Comparison of ENCODE assay signal across 8 mouse cellular contexts in the genomic region with DNA sequence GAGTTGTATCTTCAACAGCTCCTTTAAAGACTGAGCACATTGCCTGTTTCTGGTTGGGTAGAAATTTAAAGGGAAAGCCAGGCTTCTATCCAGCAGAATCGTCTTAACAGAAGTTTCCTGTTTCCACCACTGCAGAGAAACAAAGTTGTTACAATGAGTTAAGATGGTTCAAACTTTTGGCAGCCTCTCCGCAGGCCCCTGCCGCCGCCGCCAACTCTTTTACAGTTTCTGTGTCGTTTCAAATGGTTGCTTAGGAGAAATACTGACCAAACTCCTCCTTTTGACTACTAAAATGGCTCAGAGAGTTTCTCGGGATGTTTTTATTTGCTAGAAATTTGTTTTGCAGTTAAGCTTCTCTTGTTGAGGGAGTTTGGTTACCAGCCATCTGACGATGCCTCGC.
A peak's percentile ranks its signal among the peaks of the same experiment; 100 is the strongest.
DNase-seq lines count a peak whose midpoint lies in the region; ATAC-seq and TF ChIP-seq lines count a peak whose summit lies in the region.

No protein-coding gene starts in this region.

- no peak for ATAC-seq in hindbrain, embryonic 14.5 days (ENCODE audit: low FRiP score)
- ATAC-seq in neural tube, embryonic 14.5 days (ENCODE audit: low read depth) = no peak

- no peaks in the 10 kb centered on the region for H3K36me3 ChIP-seq in hindbrain, embryonic 14.5 days (replicated peaks; ENCODE audit: control insufficient read depth, insufficient read depth)
- no peaks in the 10 kb centered on the region for H3K36me3 ChIP-seq in hindbrain, embryonic 10.5 days
- H3K36me3 ChIP-seq in neural tube, embryonic 14.5 days (ENCODE audit: control insufficient read depth, insufficient read depth, low read length) = no peaks in the 10 kb centered on the region
- no peaks in the 10 kb centered on the region for H3K36me3 ChIP-seq in thymus, adult 2 months (ENCODE audit: control insufficient read depth, insufficient read depth, low read length)

- DNase-seq in hindbrain, embryonic 14.5 days (ENCODE audit: low spot score) = no peak
- DNase-seq in hindbrain, embryonic 10.5 days (ENCODE audit: low spot score) = no peak
- DNase-seq in heart, adult 9 months (ENCODE audit: low spot score in 2 of 2) = peak; percentile 72 to 85
- DNase-seq in layer of hippocampus, adult 8-10 months (ENCODE audit: low spot score in 2 of 2) = peak; percentile 35 to 42
- no peak for DNase-seq in thymus, adult 2 months
- DNase-seq in cerebellum, adult 9-10 months = no peak

- no peaks in the 10 kb centered on the region for H3K9me3 ChIP-seq in hindbrain, embryonic 14.5 days (ENCODE audit: control insufficient read depth, low read length)
- no peaks in the 10 kb centered on the region for H3K9me3 ChIP-seq in hindbrain, embryonic 10.5 days
- no peaks in the 10 kb centered on the region for H3K9me3 ChIP-seq in neural tube, embryonic 14.5 days (ENCODE audit: control insufficient read depth, low read length)

- peak overlapping the region; percentile 27 for H3K4me2 ChIP-seq in hindbrain, embryonic 14.5 days (replicated peaks)
- H3K4me2 ChIP-seq in neural tube, embryonic 14.5 days (ENCODE audit: low read depth, low read length) = no peak overlapping the region; the same call in 1 of the 2 replicates

- peak overlapping the region; percentile 55 for H3K27ac ChIP-seq in hindbrain, embryonic 14.5 days
- H3K27ac ChIP-seq in hindbrain, embryonic 10.5 days = no peak overlapping the region
- peak overlapping the region; percentile 84; the same call in 1 of the 2 replicates for H3K27ac ChIP-seq in cortical plate, adult 2 months (ENCODE audit: insufficient read depth, low read length)
- peak overlapping the region; percentile 66; the same call in 1 of the 2 replicates for H3K27ac ChIP-seq in neural tube, embryonic 14.5 days (ENCODE audit: low read depth, low read length)
- no peak overlapping the region for H3K27ac ChIP-seq in thymus, adult 2 months (ENCODE audit: control insufficient read depth, insufficient read depth, low read length)

- no peak for TF ChIP-seq CTCF in cortical plate, adult 2 months (IDR thresholded peaks at IDR 0.05; ENCODE audit: extremely low read depth, insufficient read depth, low read length)
- no peak for TF ChIP-seq CTCF in thymus, adult 2 months (IDR thresholded peaks at IDR 0.05; ENCODE audit: borderline replicate concordance, control insufficient read depth, extremely low read depth, insufficient read depth, low read length, poor library complexity)

- no peak for TF ChIP-seq POLR2A in cortical plate, adult 2 months (IDR thresholded peaks at IDR 0.05; ENCODE audit: extremely low read depth, insufficient read depth, low read length)
- no peak for TF ChIP-seq POLR2A in thymus, adult 2 months (IDR thresholded peaks at IDR 0.05; ENCODE audit: control insufficient read depth, extremely low read depth, insufficient read depth, low read length, poor library complexity)

- 0 out of 2 replicates have a peak, but pooled peaks cover 9% of the 10 kb centered on the region for H3K27me3 ChIP-seq in hindbrain, embryonic 14.5 days (ENCODE audit: control insufficient read depth, insufficient read depth, low read length)
- H3K27me3 ChIP-seq in hindbrain, embryonic 10.5 days (ENCODE audit: insufficient read depth, poor library complexity, severe bottlenecking) = peaks cover 31% of the 10 kb centered on the region
- H3K27me3 ChIP-seq in neural tube, embryonic 14.5 days (ENCODE audit: control insufficient read depth, insufficient read depth, low read length) = no peaks in the 10 kb centered on the region
- no peaks in the 10 kb centered on the region for H3K27me3 ChIP-seq in thymus, adult 2 months (ENCODE audit: control insufficient read depth, insufficient read depth, low read length)

- WGBS in hindbrain, embryonic 14.5 days = 21% methylated on average over 9 of the region's 9 CpGs
- WGBS in hindbrain, embryonic 10.5 days = 17% methylated on average over 9 of the region's 9 CpGs
- 12% methylated on average over 9 of the region's 9 CpGs for WGBS in neural tube, embryonic 14.5 days
- 34% methylated on average over 9 of the region's 9 CpGs for WGBS in thymus, adult 2 months

- H3K9ac ChIP-seq in hindbrain, embryonic 14.5 days = no peak overlapping the region; the same call in 1 of the 2 replicates
- H3K9ac ChIP-seq in neural tube, embryonic 14.5 days (replicated peaks; ENCODE audit: low read depth, low read length) = no peak overlapping the region

- H3K4me1 ChIP-seq in hindbrain, embryonic 14.5 days (replicated peaks; ENCODE audit: control insufficient read depth, insufficient read depth, low read length) = peaks cover 30% of the 10 kb centered on the region
- H3K4me1 ChIP-seq in hindbrain, embryonic 10.5 days (replicated peaks) = peaks cover 23% of the 10 kb centered on the region
- H3K4me1 ChIP-seq in cortical plate, adult 2 months (ENCODE audit: control insufficient read depth, insufficient read depth, low read length) = peaks cover 6% of the 10 kb centered on the region
- 0 out of 2 replicates have a peak, but pooled peaks cover 5% of the 10 kb centered on the region for H3K4me1 ChIP-seq in neural tube, embryonic 14.5 days (ENCODE audit: control insufficient read depth, insufficient read depth, low read length)
- H3K4me1 ChIP-seq in thymus, adult 2 months (replicated peaks; ENCODE audit: control insufficient read depth, insufficient read depth, low read length) = peaks cover 26% of the 10 kb centered on the region

- H3K4me3 ChIP-seq in hindbrain, embryonic 14.5 days (replicated peaks; ENCODE audit: low read length) = no peak overlapping the region
- no peak overlapping the region for H3K4me3 ChIP-seq in hindbrain, embryonic 10.5 days
- H3K4me3 ChIP-seq in cortical plate, adult 2 months (ENCODE audit: insufficient read depth, low read length) = no peak overlapping the region
- no peak overlapping the region for H3K4me3 ChIP-seq in neural tube, embryonic 14.5 days (ENCODE audit: low read depth, low read length)
- H3K4me3 ChIP-seq in thymus, adult 2 months (ENCODE audit: control insufficient read depth, insufficient read depth, low read length) = no peak overlapping the region

Comparison
In these comparisons a context has a peak if more than half of its experiments do, and no peak if none do; other contexts are left out.
1. H3K27ac ChIP-seq: peak in hindbrain, embryonic 14.5 days (single experiment), cortical plate, adult 2 months (single experiment) and neural tube, embryonic 14.5 days (single experiment); none in hindbrain, embryonic 10.5 days (single experiment) and thymus, adult 2 months (single experiment).
2. DNase-seq: peak in heart, adult 9 months (2 of 2) and layer of hippocampus, adult 8-10 months (2 of 2); none in hindbrain, embryonic 14.5 days (single experiment), hindbrain, embryonic 10.5 days (single experiment), thymus, adult 2 months (single experiment) and cerebellum, adult 9-10 months (single experiment).